Mouse (Mus musculus) forebrain, embryonic 13.5 days (tissue): ENCODE results near the gene Drd4. TPM values are rescaled to one million over a fixed set of nuclear protein-coding genes. Genes with fewer than 3 reads are reported as not detected.
A peak's percentile ranks its signal among the peaks of the same experiment; 100 is the strongest.

Experiments used
- ATAC-seq: fragments of 200-750 bp; cut with Nextera tagmentation; 2 replicates; pipeline ENCODE4 v1.8.0; 2017
- H3K27ac ChIP-seq: fragments of 300-500 bp; sonication (generic); 2 replicates; pipeline ENCODE4 v1.5.1; 2015; ENCODE audit warnings: inconsistent platforms, mild to moderate bottlenecking, moderate library complexity
- H3K27me3 ChIP-seq: fragments of 300-500 bp; sonication (generic); 2 replicates; pipeline ENCODE4 v1.6.1; 2015; ENCODE audit warnings: mild to moderate bottlenecking, inconsistent platforms
- H3K36me3 ChIP-seq: fragments of 300-500 bp; sonication (generic); 2 replicates; pipeline ENCODE4 v1.6.1; 2015; ENCODE audit warnings: mild to moderate bottlenecking, inconsistent platforms; ENCODE audit not compliant: poor library complexity, severe bottlenecking
- H3K4me1 ChIP-seq: fragments of 300-500 bp; sonication (generic); 2 replicates; pipeline ENCODE4 v1.6.1; 2015; ENCODE audit warnings: inconsistent platforms
- H3K4me2 ChIP-seq: fragments of 300-500 bp; sonication (generic); 2 replicates; pipeline ENCODE4 v1.6.1; 2015; ENCODE audit warnings: inconsistent platforms, mild to moderate bottlenecking, moderate library complexity
- H3K4me3 ChIP-seq: fragments of 300-500 bp; sonication (generic); 2 replicates; pipeline ENCODE4 v1.5.1; 2015; ENCODE audit warnings: mild to moderate bottlenecking, inconsistent platforms
- H3K9ac ChIP-seq: fragments of 300-500 bp; sonication (generic); 2 replicates; pipeline ENCODE4 v1.6.1; 2015; ENCODE audit warnings: mild to moderate bottlenecking, inconsistent platforms
- H3K9me3 ChIP-seq: fragments of 300-500 bp; sonication (generic); replicated peaks from 2 replicates; pipeline ENCODE4 v1.6.1; 2016; ENCODE audit warnings: inconsistent platforms
- WGBS: fragments of 180-500 bp; shearing (Covaris S2); methylation state at CpG from one replicate; pipeline ENCODE4 v1.1.7; 2015; 5-methylcytosine and 5-hydroxymethylcytosine counted together
- polyA plus RNA-seq: library from polyadenylated mRNA; unstranded; fragments of >200 nt; fragmentation: Nextera tagmentation; extraction: Ambion mirVana; gene quantifications from 2 replicates; pipeline ENCODE4 v1.2.1, GENCODE M21; 2015

The Drd4 gene
- polyA plus RNA-seq, 1 experiment from 2014 or later = 0.70 TPM

- H3K4me3 ChIP-seq = peak within 1 kb of the TSS; percentile 61
- peak within 1 kb of the TSS; percentile 86 for H3K9ac ChIP-seq
- under 1% methylated on average over 94 of the region's 105 CpGs for WGBS
- H3K36me3 ChIP-seq = peaks cover 22% of the 10 kb centered on the region
- H3K4me1 ChIP-seq = peaks cover 35% of the 10 kb centered on the region
- H3K27me3 ChIP-seq = no peaks in the 10 kb centered on the region
- peak; percentile 97 for ATAC-seq
- peak within 1 kb of the TSS; percentile 85 for H3K4me2 ChIP-seq
- no peaks in the 10 kb centered on the region for H3K9me3 ChIP-seq
- peak within 1 kb of the TSS; percentile 99 for H3K27ac ChIP-seq
These were observed 35.9 kb downstream of the Drd4 start, which contains the start of the genes Deaf1 and Tmem80 for GRCm38 (mm10) chr7:141327469-141328372. Gene Deaf1 (minus strand): TSS chr7:141327690. Gene Tmem80 (plus strand): TSS chr7:141327739.

GRCm38 (mm10) chr7:141328373-141328990 lies 36.7 kb downstream of the Drd4 start:
- Histone ChIP-seq H3K4me3 (peak overlapping the region; percentile 61), H3K36me3 (peaks cover 22% of the 10 kb centered on the region), H3K4me2 (peak overlapping the region; percentile 85), H3K27me3 (no peaks in the 10 kb centered on the region), H3K9me3 (no peaks in the 10 kb centered on the region), H3K27ac (peak overlapping the region; percentile 99), H3K4me1 (peaks cover 35% of the 10 kb centered on the region), H3K9ac (peak overlapping the region; percentile 86)
- ATAC-seq = peak; percentile 23
- 17% methylated on average over 24 of the region's 24 CpGs for WGBS

- no peak overlapping the region for H3K4me2 ChIP-seq
- H3K4me1 ChIP-seq = peaks cover 22% of the 10 kb centered on the region
- peaks cover 32% of the 10 kb centered on the region for H3K36me3 ChIP-seq
- H3K9ac ChIP-seq = no peak overlapping the region
- no peaks in the 10 kb centered on the region for H3K9me3 ChIP-seq
- no peak for ATAC-seq
- no peak overlapping the region for H3K4me3 ChIP-seq
- no peaks in the 10 kb centered on the region for H3K27me3 ChIP-seq
- no peak overlapping the region for H3K27ac ChIP-seq
These were observed 38.9 kb downstream of the Drd4 start for GRCm38 (mm10) chr7:141330706-141331105.

GRCm38 (mm10) chr7:141331990-141332389 lies 40.2 kb downstream of the Drd4 start:
- H3K4me2 ChIP-seq = no peak overlapping the region
- H3K4me3 ChIP-seq = no peak overlapping the region
- H3K9ac ChIP-seq = no peak overlapping the region; the same call in 1 of the 2 replicates
- no peak for ATAC-seq
- no peaks in the 10 kb centered on the region for H3K27me3 ChIP-seq
- WGBS = 84% methylated on average over 6 of the region's 6 CpGs
- H3K36me3 ChIP-seq = peaks cover 38% of the 10 kb centered on the region
- peaks cover 9% of the 10 kb centered on the region for H3K4me1 ChIP-seq
- H3K27ac ChIP-seq = no peak overlapping the region
- no peaks in the 10 kb centered on the region for H3K9me3 ChIP-seq

- WGBS = 81% methylated on average over 2 of the region's 2 CpGs
These were observed 43.3 kb downstream of the Drd4 start for GRCm38 (mm10) chr7:141335044-141335579.

GRCm38 (mm10) chr7:141335682-141336081 lies 43.9 kb downstream of the Drd4 start:
- H3K4me2 ChIP-seq = no peak overlapping the region
- peaks cover 8% of the 10 kb centered on the region; the same call in 1 of the 2 replicates for H3K4me1 ChIP-seq
- peaks cover 38% of the 10 kb centered on the region for H3K36me3 ChIP-seq
- no peak overlapping the region for H3K9ac ChIP-seq
- H3K4me3 ChIP-seq = no peak overlapping the region
- 93% methylated on average over 4 of the region's 4 CpGs for WGBS
- no peak for ATAC-seq
- peaks cover 19% of the 10 kb centered on the region for H3K27me3 ChIP-seq
- H3K9me3 ChIP-seq = no peaks in the 10 kb centered on the region
- H3K27ac ChIP-seq = no peak overlapping the region

More at GRCm38 (mm10) chr7:141335044-141335579, 43.3 kb downstream of the Drd4 start:
- Histone ChIP-seq H3K27ac (no peak overlapping the region), H3K9ac (peak overlapping the region; percentile 1; the same call in 1 of the 2 replicates), H3K27me3 (peaks cover 19% of the 10 kb centered on the region), H3K9me3 (no peaks in the 10 kb centered on the region), H3K4me1 (peaks cover 8% of the 10 kb centered on the region; the same call in 1 of the 2 replicates), H3K4me2 (no peak overlapping the region), H3K36me3 (peaks cover 38% of the 10 kb centered on the region), H3K4me3 (no peak overlapping the region)
- no peak for ATAC-seq

GRCm38 (mm10) chr7:141336296-141336695 lies 44.5 kb downstream of the Drd4 start:
- Histone ChIP-seq H3K27ac (no peak overlapping the region), H3K4me1 (peaks cover 8% of the 10 kb centered on the region; the same call in 1 of the 2 replicates), H3K27me3 (peaks cover 19% of the 10 kb centered on the region), H3K9me3 (no peaks in the 10 kb centered on the region), H3K4me2 (no peak overlapping the region), H3K4me3 (no peak overlapping the region), H3K9ac (no peak overlapping the region), H3K36me3 (peaks cover 38% of the 10 kb centered on the region)
- WGBS = 84% methylated on average over 3 of the region's 3 CpGs
- no peak for ATAC-seq

- Histone ChIP-seq H3K4me2 (no peak overlapping the region), H3K9ac (no peak overlapping the region), H3K4me1 (peaks cover 8% of the 10 kb centered on the region; the same call in 1 of the 2 replicates), H3K27me3 (peaks cover 19% of the 10 kb centered on the region), H3K4me3 (no peak overlapping the region), H3K27ac (no peak overlapping the region), H3K36me3 (peaks cover 31% of the 10 kb centered on the region), H3K9me3 (no peaks in the 10 kb centered on the region)
- WGBS = 77% methylated on average over 3 of the region's 3 CpGs
- no peak for ATAC-seq
These were observed 46.1 kb downstream of the Drd4 start for GRCm38 (mm10) chr7:141337716-141338416.

- H3K36me3 ChIP-seq = peaks cover 23% of the 10 kb centered on the region
- H3K9ac ChIP-seq = peak within 1 kb of the TSS; percentile 41; the same call in 1 of the 2 replicates
- peaks cover 19% of the 10 kb centered on the region for H3K27me3 ChIP-seq
- H3K9me3 ChIP-seq = no peaks in the 10 kb centered on the region
- peak within 1 kb of the TSS; percentile 27 for H3K4me2 ChIP-seq
- no peak for ATAC-seq
- no peak within 1 kb of the TSS; the same call in 1 of the 2 replicates for H3K4me3 ChIP-seq
- H3K27ac ChIP-seq = no peak within 1 kb of the TSS
- peaks cover 8% of the 10 kb centered on the region; the same call in 1 of the 2 replicates for H3K4me1 ChIP-seq
- 3% methylated on average over 23 of the region's 23 CpGs for WGBS
These were observed 46.8 kb downstream of the Drd4 start, which contains the start of gene Eps8l2 for GRCm38 (mm10) chr7:141338576-141339131. Gene Eps8l2 (plus strand): TSS chr7:141338880.

GRCm38 (mm10) chr7:141339215-141339920 lies 47.6 kb downstream of the Drd4 start:
- Histone ChIP-seq H3K36me3 (peaks cover 17% of the 10 kb centered on the region), H3K4me2 (peak overlapping the region; percentile 27), H3K4me1 (peaks cover 8% of the 10 kb centered on the region; the same call in 1 of the 2 replicates), H3K27me3 (peaks cover 19% of the 10 kb centered on the region), H3K9ac (peak overlapping the region; percentile 41; the same call in 1 of the 2 replicates), H3K4me3 (no peak overlapping the region), H3K9me3 (no peaks in the 10 kb centered on the region), H3K27ac (no peak overlapping the region)
- WGBS = 38% methylated on average over 20 of the region's 20 CpGs
- ATAC-seq = no peak
